Mouse (Mus musculus) adrenal gland, postnatal 4 days (tissue): ENCODE measurements around the gene Gm5741. TPM values are rescaled to one million over a fixed set of nuclear protein-coding genes. Genes with fewer than 3 reads are reported as not detected.
A peak's percentile ranks its signal among the peaks of the same experiment; 100 is the strongest.

ENCODE experiments used
- DNase-seq, 2 experiments: peaks; one replicate each; pipeline ENCODE4 v3.0.0; 2021 to 2022; ENCODE audit warnings: low spot score in 2 of 2, mixed read lengths in 2 of 2
- microRNA-seq: library from miRNA; unstranded; fragments of <30 nt; microRNA quantifications from one replicate; pipeline ENCODE4 v1.2.0, GENCODE M21; 2021
- total RNA-seq, 2 experiments: library from RNA; stranded (reverse); gene quantifications; 2 replicates each; pipeline ENCODE4 v1.2.3; 2021

Gm5741 gene
- total RNA-seq, 2 experiments from 2014 or later, result not detected

GRCm38 (mm10) chr8:85032622-85033311 is 35.0 kb downstream of the Gm5741 start:
- DNase-seq, result no peak

- no peak for DNase-seq
These were observed 38.5 kb downstream of the Gm5741 start for GRCm38 (mm10) chr8:85029271-85029670.

- no peak for DNase-seq
These were observed 39.9 kb downstream of the Gm5741 start for GRCm38 (mm10) chr8:85027922-85028321.

- DNase-seq, result no peak
These were observed 40.3 kb downstream of the Gm5741 start for GRCm38 (mm10) chr8:85027516-85027855.

GRCm38 (mm10) chr8:85026670-85027515 is 40.9 kb downstream of the Gm5741 start, which contains the start of gene Trir:
Gene Trir, plus strand, starts transcription at chr8:85026823.
- peak; percentile 83 to 94 for DNase-seq

- DNase-seq, result peak; percentile 37 to 65
These were observed 42.5 kb downstream of the Gm5741 start, which contains the start of gene Asna1 for GRCm38 (mm10) chr8:85025098-85025932. Gene Asna1, minus strand, starts transcription at chr8:85025281.

- DNase-seq, result no peak
These were observed 43.9 kb downstream of the Gm5741 start for GRCm38 (mm10) chr8:85023846-85024245.

- no peak for DNase-seq
These were observed 46.2 kb downstream of the Gm5741 start for GRCm38 (mm10) chr8:85021514-85022055.

Small RNAs within 50 kb of the gene (microRNA-seq; reads per million reads assigned to microRNA genes)
- gene Gm23388, result 0.79 reads per million
- gene Mir7070, result 2.6 reads per million, percentile 2 among the genes with 10 or more reads in this experiment

Other genes with a start within 250 kb of the Gm5741 start
- 1 to 10 TPM; 5.7 to 6.7 TPM for gene Dand5, start 245.2 kb downstream of the Gm5741 start, total RNA-seq
- gene Gadd45gip1, start 236.5 kb downstream of the Gm5741 start, total RNA-seq, result 10 to 100 TPM; 46.9 to 48.0 TPM
- gene Rad23a, start 227.3 kb downstream of the Gm5741 start, total RNA-seq, result 10 to 100 TPM; 86.4 to 93.8 TPM
- gene Calr, start 221.0 kb downstream of the Gm5741 start, total RNA-seq, result 100 to 1,000 TPM; 480 to 531 TPM
- 10 to 100 TPM; 61.0 to 63.6 TPM for gene Farsa, start 211.0 kb downstream of the Gm5741 start, total RNA-seq
- 10 to 100 TPM; 20.0 to 22.5 TPM for gene Syce2, start 195.9 kb downstream of the Gm5741 start, total RNA-seq
- gene Gcdh, start 174.1 kb downstream of the Gm5741 start, total RNA-seq, result 10 to 100 TPM; 55.0 to 56.0 TPM
- 1 to 10 TPM; 2.7 to 6.8 TPM for gene Klf1, start 166.1 kb downstream of the Gm5741 start, total RNA-seq
- 10 to 100 TPM; 10.4 to 11.5 TPM for gene Dnase2a, start 159.4 kb downstream of the Gm5741 start, total RNA-seq
- 1 to 10 TPM; 8.3 to 8.5 TPM for gene Mast1, start 130.6 kb downstream of the Gm5741 start, total RNA-seq
- gene Rtbdn, start 121.0 kb downstream of the Gm5741 start, total RNA-seq, result under 1 TPM; 0.23 to 0.31 TPM
- not detected for gene Gm49661, start 98.5 kb downstream of the Gm5741 start, total RNA-seq
- 100 to 1,000 TPM; 617 to 655 TPM for gene Prdx2, start 98.4 kb downstream of the Gm5741 start, total RNA-seq
- gene Rnaseh2a, start 98.2 kb downstream of the Gm5741 start, total RNA-seq, result 100 to 1,000 TPM; 122 to 138 TPM
- 10 to 100 TPM; 26.1 to 28.9 TPM for gene Junb, start 89.3 kb downstream of the Gm5741 start, total RNA-seq
- 10 to 100 TPM; 10.6 to 13.8 TPM for gene Hook2, start 77.4 kb downstream of the Gm5741 start, total RNA-seq
- not detected for gene Best2, start 53.5 kb downstream of the Gm5741 start, total RNA-seq
- 10 to 100 TPM; 77.7 to 83.2 TPM for gene Asna1, start 42.7 kb downstream of the Gm5741 start, total RNA-seq
- 100 to 1,000 TPM; 179 to 188 TPM for gene Trir, start 41.2 kb downstream of the Gm5741 start, total RNA-seq
- gene Tnpo2, start 31.1 kb downstream of the Gm5741 start, total RNA-seq, result 10 to 100 TPM; 70.8 to 86.8 TPM
- 10 to 100 TPM; 36.5 to 39.8 TPM for gene Fbxw9, start 7.9 kb downstream of the Gm5741 start, total RNA-seq
- gene Dhps, start 3.8 kb upstream of the Gm5741 start, total RNA-seq, result 10 to 100 TPM; 43.0 to 48.2 TPM
- 10 to 100 TPM; 77.8 to 80.6 TPM for gene Wdr83os, start 12.8 kb upstream of the Gm5741 start, total RNA-seq
- 10 to 100 TPM; 31.2 to 33.8 TPM for gene Wdr83, start 13.3 kb upstream of the Gm5741 start, total RNA-seq
- gene Man2b1, start 15.3 kb upstream of the Gm5741 start, total RNA-seq, result 10 to 100 TPM; 69.1 to 69.2 TPM
- 1 to 10 TPM; 3.7 to 4.3 TPM for gene Zfp791, start 55.1 kb upstream of the Gm5741 start, total RNA-seq
- not detected for gene Cks1brt, start 83.9 kb upstream of the Gm5741 start, total RNA-seq
- gene Olfr371, start 158.0 kb upstream of the Gm5741 start, total RNA-seq, result not detected
- 10 to 100 TPM; 46.6 to 48.6 TPM for gene Orc6, start 231.7 kb upstream of the Gm5741 start, total RNA-seq
- gene Vps35, start 231.8 kb upstream of the Gm5741 start, total RNA-seq, result 10 to 100 TPM; 86.3 to 94.8 TPM